Mouse (Mus musculus) heart, postnatal 0 days (tissue): Measurements from ENCODE around the gene Serpina11.

Source experiments
- CTCF ChIP-seq: IDR thresholded peaks from 2 replicates; pipeline ENCODE4 v1.5.1; 2016; ENCODE audit warnings: antibody characterized with exemption, control low read depth, low read depth
- EP300 ChIP-seq: IDR thresholded peaks from 2 replicates; pipeline ENCODE4 v1.6.1; 2016; ENCODE audit warnings: antibody characterized with exemption, low read depth

GRCm38 (mm10) chr12:103969577-103970116 lies 20.1 kb downstream of the Serpina11 start:
- TF ChIP-seq CTCF, result no peak
- no peak for TF ChIP-seq EP300
